Mouse (Mus musculus): Measurements from ENCODE around the gene Cipc.

Gene Cipc

DNA sequence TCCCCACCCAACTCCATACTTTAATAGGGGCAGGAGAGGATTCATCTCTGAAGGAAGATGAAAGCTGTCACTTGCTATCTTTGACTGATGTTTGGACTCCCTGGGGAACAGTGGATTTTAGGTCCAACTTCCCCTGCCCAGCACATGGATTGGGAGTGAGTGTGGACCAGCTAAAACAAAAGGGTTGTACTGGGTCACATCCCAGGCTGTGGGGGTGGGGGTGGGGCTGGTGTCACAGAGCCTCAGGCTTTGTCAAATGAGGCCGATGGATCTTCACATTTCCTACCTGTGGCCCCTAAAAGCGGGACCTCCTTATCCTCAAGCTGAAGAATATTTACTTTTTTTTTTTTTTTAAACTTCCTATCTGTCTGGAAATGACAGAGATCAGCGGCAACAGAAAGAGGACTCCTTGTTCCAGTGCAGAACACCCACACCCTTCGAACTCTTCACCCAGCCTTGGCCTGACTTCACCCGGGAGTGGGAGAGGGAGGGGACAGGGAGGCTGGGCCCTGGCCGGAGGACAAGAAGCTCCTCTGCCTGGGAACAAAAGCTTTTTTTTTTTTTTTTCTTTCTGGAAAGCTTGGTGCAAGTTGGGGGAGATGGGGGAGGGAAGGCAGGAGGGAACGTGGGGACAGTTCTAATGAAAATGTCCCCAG, 14.8 kb upstream of the Cipc start:
- DNase-seq (ENCODE audit: low spot score): no peak

GRCm38 (mm10) chr12:86932575-86932952, 14.3 kb upstream of the Cipc start:
- no peak for DNase-seq (ENCODE audit: low spot score)

DNA sequence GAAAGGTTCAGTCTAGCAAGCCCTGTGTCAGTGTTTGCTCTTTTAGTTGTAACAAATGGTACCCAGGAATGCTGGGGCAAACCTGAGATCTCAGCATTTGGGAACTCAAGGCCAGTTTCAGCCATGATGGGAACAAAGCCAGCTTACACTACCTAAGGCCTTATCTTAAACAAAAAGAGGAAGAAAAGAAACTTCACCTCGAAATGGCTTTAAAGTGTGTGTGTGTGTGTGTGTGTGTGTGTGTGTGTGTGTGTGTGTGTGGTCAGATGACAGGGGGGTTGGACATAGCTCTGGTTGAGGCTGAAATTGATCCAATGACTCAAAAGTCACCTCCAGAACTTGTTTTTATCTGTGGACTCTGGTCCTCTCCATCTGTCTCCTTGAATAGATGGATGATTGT, 12.1 kb upstream of the Cipc start:
- DNase-seq (ENCODE audit: low spot score): no peak

GRCm38 (mm10) chr12:86935692-86936282, 11.1 kb upstream of the Cipc start:
- DNase-seq (ENCODE audit: low spot score): no peak

GRCm38 (mm10) chr12:86936587-86937343, 10.1 kb upstream of the Cipc start:
- no peak for DNase-seq (ENCODE audit: low spot score)

DNA sequence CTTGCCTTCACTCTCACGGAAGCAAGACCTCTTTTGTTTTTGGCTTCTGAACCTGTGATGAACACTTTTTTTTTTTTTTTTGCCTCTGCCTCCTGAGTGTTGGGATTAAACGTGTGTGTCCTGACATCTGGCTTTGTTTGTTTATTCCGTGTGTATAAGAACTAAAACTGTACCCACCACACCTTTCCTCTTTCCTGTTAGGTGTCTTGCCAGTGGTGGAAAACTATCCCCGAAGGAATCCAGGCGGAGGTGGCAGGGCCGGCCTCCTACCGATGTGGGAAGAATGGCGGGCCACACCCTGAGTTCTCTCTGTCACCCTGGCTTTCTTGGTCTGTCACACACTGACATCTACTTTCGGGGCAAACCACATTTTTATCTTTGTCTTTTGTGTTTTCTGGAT, 8.3 kb upstream of the Cipc start:
- no peak for DNase-seq (ENCODE audit: low spot score)

- no peak for DNase-seq (ENCODE audit: low spot score)
These were observed 5.7 kb upstream of the Cipc start for GRCm38 (mm10) chr12:86941173-86941572.

GRCm38 (mm10) chr12:86941734-86942486, 4.9 kb upstream of the Cipc start:
- DNase-seq (ENCODE audit: low spot score): peak; percentile 44

GRCm38 (mm10) chr12:86943421-86943820, 3.4 kb upstream of the Cipc start:
- DNase-seq (ENCODE audit: low spot score): no peak

GRCm38 (mm10) chr12:86945126-86945525, 1.7 kb upstream of the Cipc start:
- DNase-seq (ENCODE audit: low spot score): peak; percentile 88

GRCm38 (mm10) chr12:86946301-86946781, 502 bp upstream of the Cipc start:
- peak; percentile 30 for DNase-seq (ENCODE audit: low spot score)

DNA sequence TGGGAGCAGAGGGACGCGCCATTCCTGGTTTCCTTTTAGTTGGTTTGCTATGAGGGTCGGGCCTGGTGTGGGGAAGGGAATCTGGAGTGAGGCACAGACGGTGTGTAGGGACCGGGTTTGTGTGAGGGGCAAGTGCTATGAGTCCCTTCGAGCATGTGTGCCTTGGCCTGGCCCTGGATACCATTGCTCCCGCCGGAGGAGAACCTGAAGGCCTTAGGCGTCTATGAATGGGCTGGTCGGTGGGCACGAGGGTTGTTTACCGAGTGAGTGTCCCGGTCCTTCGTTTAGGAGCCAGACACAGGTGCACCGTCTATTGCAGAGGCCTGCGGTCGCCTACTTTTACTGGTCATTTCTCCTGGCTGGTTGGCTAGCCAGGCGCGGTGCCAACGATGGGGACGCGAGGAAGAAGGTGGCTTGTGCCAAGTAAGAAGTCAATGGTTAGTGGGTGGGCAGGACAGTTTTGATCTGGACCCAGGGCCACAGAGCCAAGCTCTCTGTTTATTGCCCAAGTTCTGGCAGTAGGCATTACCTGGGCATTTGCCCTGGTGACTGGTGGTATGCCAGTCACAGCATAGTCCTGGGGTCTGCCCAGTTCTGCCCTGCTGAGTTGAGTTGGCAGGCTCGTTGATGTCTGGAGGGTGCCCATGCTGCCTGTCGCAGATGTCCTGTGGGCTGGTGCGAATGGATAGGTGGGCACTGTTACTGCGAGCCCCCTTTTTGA, 998 bp downstream of the Cipc start:
- DNase-seq (ENCODE audit: low spot score): peak; percentile 72

- DNase-seq (ENCODE audit: low spot score): no peak
These were observed 1.8 kb downstream of the Cipc start for GRCm38 (mm10) chr12:86948627-86949026.

DNA sequence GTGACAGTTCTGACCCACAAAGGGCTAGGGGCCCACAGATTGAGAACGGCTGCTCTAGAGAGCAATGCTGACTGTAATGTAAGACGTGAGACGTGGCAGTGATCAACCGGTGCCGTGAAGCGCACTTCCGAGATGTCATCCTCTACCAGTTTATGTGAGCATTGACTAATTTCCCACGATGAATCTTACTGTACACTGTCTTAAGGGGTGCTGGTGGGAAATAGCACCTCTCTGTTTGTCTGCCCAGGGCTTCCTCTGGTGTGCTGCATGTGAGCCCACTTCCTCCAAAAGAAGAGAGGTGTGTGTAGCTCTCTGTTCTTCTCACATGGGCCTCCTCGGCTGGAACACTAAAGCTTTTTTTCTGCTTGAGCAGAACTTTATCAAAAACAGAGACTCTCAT, 2.7 kb downstream of the Cipc start:
- DNase-seq (ENCODE audit: low spot score): no peak

DNA sequence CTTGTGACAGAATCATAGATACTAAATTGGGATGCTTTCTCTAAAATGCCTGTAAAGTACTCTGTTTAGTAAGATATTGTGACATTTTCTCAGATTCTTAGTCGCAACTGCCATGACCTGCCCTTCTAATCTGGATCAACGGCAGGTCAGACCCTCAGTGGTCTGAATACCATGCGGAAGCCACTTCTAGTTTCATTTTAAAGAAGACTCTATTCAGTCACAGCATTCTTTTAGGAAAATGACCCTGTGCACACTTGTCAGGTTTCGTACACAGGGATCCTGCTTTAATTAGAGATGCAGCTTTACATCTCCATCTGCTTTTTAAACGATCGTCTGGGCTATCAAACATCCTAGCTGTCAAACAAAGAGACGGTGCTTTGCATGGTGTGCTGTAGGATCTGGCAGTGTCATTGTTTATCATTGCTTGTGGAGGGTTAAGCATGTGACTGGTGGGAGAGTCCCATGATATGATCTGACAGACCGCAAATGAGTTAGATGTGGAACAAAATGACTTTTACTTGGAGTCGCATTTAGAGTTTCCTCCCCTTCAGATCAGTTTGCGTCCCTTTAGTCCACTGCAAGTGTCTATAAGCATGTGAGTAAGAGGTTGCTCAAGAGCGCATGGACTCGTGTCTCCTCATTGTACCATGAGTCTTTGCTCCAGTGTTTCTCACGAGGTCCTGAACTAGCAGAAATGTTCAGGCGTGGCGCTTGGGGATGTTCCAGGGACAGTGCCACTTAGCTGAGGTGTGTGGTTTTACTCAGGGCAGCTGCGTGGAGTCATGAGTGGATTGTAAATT, 3.5 kb downstream of the Cipc start:
- DNase-seq (ENCODE audit: low spot score): no peak

GRCm38 (mm10) chr12:86950961-86951360, 4.1 kb downstream of the Cipc start:
- DNase-seq (ENCODE audit: low spot score): no peak

- DNase-seq (ENCODE audit: low spot score): no peak
These were observed 5.5 kb downstream of the Cipc start for GRCm38 (mm10) chr12:86952331-86952850.

GRCm38 (mm10) chr12:86955894-86956293, 9.1 kb downstream of the Cipc start:
- DNase-seq (ENCODE audit: low spot score): no peak

DNA sequence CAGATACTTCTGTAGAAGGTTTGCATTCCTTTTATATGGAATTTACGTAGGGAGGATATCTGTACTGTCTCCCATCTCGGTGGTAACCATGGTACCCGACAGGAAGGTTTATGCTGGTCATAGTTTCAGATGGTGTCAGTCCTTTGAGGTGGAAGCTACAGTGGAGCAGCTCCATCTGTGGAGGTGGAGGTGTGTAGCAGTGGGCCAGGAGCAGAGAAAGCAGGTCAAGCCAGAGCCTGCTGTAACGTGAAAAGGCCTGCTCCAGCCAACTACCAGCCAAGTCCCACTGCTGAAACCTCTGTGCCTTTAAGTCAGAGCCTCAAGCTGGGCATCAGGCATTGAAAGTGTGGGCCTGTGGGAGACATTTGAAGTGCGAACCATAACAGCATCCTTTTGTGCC, 11.7 kb downstream of the Cipc start:
- DNase-seq (ENCODE audit: low spot score): no peak

GRCm38 (mm10) chr12:86959661-86960060, 12.8 kb downstream of the Cipc start:
- DNase-seq (ENCODE audit: low spot score): no peak

DNA sequence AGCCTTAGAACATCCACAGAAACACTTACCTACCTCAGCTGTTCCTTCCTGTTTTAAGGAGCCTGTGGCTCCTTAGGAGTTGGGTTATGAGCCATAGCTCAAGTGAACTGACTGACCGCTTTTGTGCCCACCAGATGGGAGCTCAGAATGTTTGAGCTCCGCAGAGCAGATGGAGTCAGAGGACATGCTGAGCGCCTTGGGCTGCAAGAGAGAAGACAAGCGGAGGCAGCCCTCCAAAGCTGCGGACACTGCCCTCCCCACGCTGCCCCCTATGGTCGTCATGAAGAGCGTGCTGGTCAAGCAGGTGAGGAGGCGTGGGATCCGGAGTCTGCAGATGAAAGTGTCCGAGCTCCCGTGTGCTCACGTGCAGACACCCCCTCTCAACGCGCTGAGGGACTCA, 13.3 kb downstream of the Cipc start:
- no peak for DNase-seq (ENCODE audit: low spot score)
